Mouse (Mus musculus): Measurements from ENCODE around the gene Parp14.

DNA sequence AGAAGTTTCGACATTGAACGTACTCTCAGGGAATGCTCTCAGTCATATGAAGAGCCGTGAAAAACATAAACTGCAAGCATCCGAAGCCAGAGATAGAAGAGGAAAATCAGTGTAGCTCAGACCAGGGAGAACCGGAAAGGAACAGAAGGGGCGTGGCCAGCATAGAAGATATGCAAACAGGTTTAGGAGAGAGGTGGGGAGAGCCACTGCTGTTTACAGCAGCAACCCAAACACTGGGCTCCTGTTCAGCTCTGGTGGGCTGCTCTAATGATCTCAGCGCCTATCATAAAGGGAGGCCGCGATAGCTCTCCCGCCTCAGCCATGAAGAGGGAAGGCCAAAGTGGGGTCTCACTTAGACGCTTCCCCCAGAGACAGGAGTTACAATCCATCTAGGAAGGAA is 3.6 kb downstream of the Parp14 start:
- TF ChIP-seq CTCF (IDR thresholded peaks at IDR 0.05; ENCODE audit: low read depth, low read length): no peak
- no peak for TF ChIP-seq POLR2A (IDR thresholded peaks at IDR 0.05; ENCODE audit: extremely low read depth, insufficient read depth, low read length)

Data from liver, adult 2 months (tissue).